Mouse (Mus musculus) CH12.LX (cell line): Measurements from ENCODE around the gene Nyx. TPM values are rescaled to one million over a fixed set of nuclear protein-coding genes. Genes with fewer than 3 reads are reported as not detected.

Experiments used
- DNase-seq: peaks from one replicate; pipeline ENCODE4 v3.0.0-alpha.2; 2013; ENCODE audit errors: extremely low read depth
- H3K27ac ChIP-seq: 2 replicates; pipeline ENCODE4 v1.5.1; 2012; ENCODE audit warnings: low read depth, mild to moderate bottlenecking, control low read depth, moderate library complexity; ENCODE audit not compliant: insufficient read depth
- H3K27me3 ChIP-seq: replicated peaks from 2 replicates; pipeline ENCODE3; 2012; ENCODE audit warnings: inconsistent platforms
- H3K36me3 ChIP-seq, 2 experiments: replicated peaks in 1 of 2; 2 replicates each; pipeline versions ENCODE3 to v1.6.1; 2012; ENCODE audit warnings: inconsistent platforms in 1 of 2, low read length in 1 of 2, mild to moderate bottlenecking in 1 of 2, mixed read lengths in 1 of 2, moderate library complexity in 1 of 2; ENCODE audit not compliant: control insufficient read depth in 1 of 2, insufficient read depth in 1 of 2
- H3K4me1 ChIP-seq, 2 experiments: 2 replicates each; pipeline ENCODE4 v1.6.1; 2012; ENCODE audit warnings: inconsistent platforms in 1 of 2, moderate library complexity in 1 of 2; ENCODE audit not compliant: insufficient read depth in 2 of 2, control insufficient read depth in 1 of 2
- H3K4me2 ChIP-seq: 2 replicates; pipeline ENCODE4 v1.6.1; 2012; ENCODE audit warnings: low read depth, mild to moderate bottlenecking, control low read depth; ENCODE audit not compliant: poor library complexity, insufficient read depth, severe bottlenecking
- H3K4me3 ChIP-seq, 3 experiments: fragments of 150-350 bp in 1 of 3; sonication (generic) in 1 of 3; replicated peaks in 1 of 3; 2 replicates each; pipeline versions ENCODE3 to v1.5.1; 2011 to 2012; ENCODE audit warnings: low read depth in 2 of 3, low read length in 2 of 3, mild to moderate bottlenecking in 2 of 3, moderate library complexity in 2 of 3, control low read depth in 1 of 3, improper control_type of control experiment in 1 of 3, inconsistent platforms in 1 of 3, mixed read lengths in 1 of 3; ENCODE audit not compliant: poor library complexity in 1 of 3
- H3K79me2 ChIP-seq: replicated peaks from 2 replicates; pipeline ENCODE4 v1.6.1; 2012; ENCODE audit warnings: mild to moderate bottlenecking, moderate library complexity; ENCODE audit not compliant: control insufficient read depth, poor library complexity, insufficient read depth, severe bottlenecking; ENCODE audit errors: extremely low read depth
- H3K9ac ChIP-seq: 2 replicates; pipeline ENCODE4 v1.6.1; 2012; ENCODE audit warnings: low read depth, mild to moderate bottlenecking, control low read depth, moderate library complexity; ENCODE audit not compliant: insufficient read depth
- H3K9me3 ChIP-seq: replicated peaks from 2 replicates; pipeline ENCODE3; 2012; ENCODE audit warnings: low read length, inconsistent platforms, mixed read lengths
- CHD1 ChIP-seq: IDR thresholded peaks from 2 replicates; pipeline ENCODE4 v1.6.1; 2012; ENCODE audit warnings: low read depth, low read length, improper control_type of control experiment, inconsistent platforms
- CTCF ChIP-seq, 2 experiments: IDR thresholded peaks in 1 of 2; conservative IDR thresholded peaks in 1 of 2; 2 replicates each; pipeline ENCODE4 v1.5.1; 2011 to 2012; ENCODE audit warnings: low read depth in 2 of 2, low read length in 2 of 2, improper control_type of control experiment in 1 of 2, inconsistent platforms in 1 of 2, mild to moderate bottlenecking in 1 of 2, moderate library complexity in 1 of 2
- E2F4 ChIP-seq: IDR thresholded peaks from 2 replicates; pipeline ENCODE4 v1.6.1; 2011; ENCODE audit warnings: low read depth, low read length, improper control_type of control experiment; ENCODE audit not compliant: insufficient replicate concordance
- ELF1 ChIP-seq: IDR thresholded peaks from 2 replicates; pipeline ENCODE4 v1.6.1; 2014; ENCODE audit warnings: low read depth, mild to moderate bottlenecking, inconsistent platforms, low read length, improper control_type of control experiment
- EP300 ChIP-seq: IDR thresholded peaks from 2 replicates; pipeline ENCODE4 v1.6.1; 2011; ENCODE audit warnings: low read length, improper control_type of control experiment
- GABPA ChIP-seq: IDR thresholded peaks from 2 replicates; pipeline ENCODE4 v1.6.1; 2012; ENCODE audit warnings: low read depth, low read length, improper control_type of control experiment, inconsistent platforms; ENCODE audit not compliant: insufficient replicate concordance
- HCFC1 ChIP-seq: IDR thresholded peaks from 2 replicates; pipeline ENCODE4 v1.6.1; 2012; ENCODE audit warnings: low read depth, mild to moderate bottlenecking, inconsistent platforms, low read length, improper control_type of control experiment
- IRF4 ChIP-seq: IDR thresholded peaks from 2 replicates; pipeline ENCODE4 v1.6.1; 2014; ENCODE audit warnings: low read depth, mild to moderate bottlenecking, inconsistent platforms, low read length, improper control_type of control experiment
- JUND ChIP-seq: conservative IDR thresholded peaks from 2 replicates; pipeline ENCODE4 v1.6.1; 2011; ENCODE audit warnings: low read depth, low read length, improper control_type of control experiment
- KAT2A ChIP-seq: IDR thresholded peaks from 2 replicates; pipeline ENCODE4 v1.6.1; 2012; ENCODE audit warnings: low read length, improper control_type of control experiment, inconsistent platforms; ENCODE audit not compliant: insufficient replicate concordance
- MAFK ChIP-seq: IDR thresholded peaks from 2 replicates; pipeline ENCODE4 v1.6.1; 2011; ENCODE audit warnings: low read length, improper control_type of control experiment; ENCODE audit not compliant: insufficient replicate concordance
- MXI1 ChIP-seq: IDR thresholded peaks from 2 replicates; pipeline ENCODE4 v1.6.1; 2011; ENCODE audit warnings: mild to moderate bottlenecking, low read depth, low read length, improper control_type of control experiment
- POLR2A ChIP-seq: IDR thresholded peaks from 2 replicates; pipeline ENCODE4 v1.6.1; 2011; ENCODE audit warnings: low read depth, mild to moderate bottlenecking, improper control_type of control experiment, low read length
- POLR2AphosphoS2 ChIP-seq: IDR thresholded peaks from 2 replicates; pipeline ENCODE4 v1.6.1; 2011; ENCODE audit warnings: low read depth, low read length, improper control_type of control experiment
- RAD21 ChIP-seq: IDR thresholded peaks from 2 replicates; pipeline ENCODE4 v1.6.1; 2011; ENCODE audit warnings: low read depth, mild to moderate bottlenecking, low read length, improper control_type of control experiment, moderate library complexity
- UBTF ChIP-seq: IDR thresholded peaks from 2 replicates; pipeline ENCODE4 v1.6.1; 2012; ENCODE audit warnings: low read depth, mild to moderate bottlenecking, inconsistent platforms, low read length, improper control_type of control experiment, moderate library complexity
- USF1 ChIP-seq: IDR thresholded peaks from 2 replicates; pipeline ENCODE4 v1.6.1; 2014; ENCODE audit warnings: low read depth, mild to moderate bottlenecking, inconsistent platforms, low read length, improper control_type of control experiment
- USF2 ChIP-seq: conservative IDR thresholded peaks from 2 replicates; pipeline ENCODE4 v1.6.1; 2011; ENCODE audit warnings: low read depth, low read length, improper control_type of control experiment
- ZNF384 ChIP-seq: IDR thresholded peaks from 2 replicates; pipeline ENCODE4 v1.6.1; 2012; ENCODE audit warnings: low read depth, low read length, improper control_type of control experiment, inconsistent platforms
- dilution Hi-C: fragments of 300-500 bp; cut with MboI; formaldehyde crosslinking; loops from 2 replicates; pipeline ENCODE4 v1.14.3; 2020; ENCODE audit warnings: low sequenced_read_pairs; ENCODE audit not compliant: extremely low pct_unique_long_range_greater_than_20kb, extremely low pct_ligation_motif_present
- in situ Hi-C: fragments of 300-500 bp; cut with MboI; formaldehyde crosslinking; loops from 3 replicates; pipeline ENCODE4 v1.14.3; 2019; ENCODE audit warnings: low sequenced_read_pairs, low pct_ligation_motif_present, low pct_unique_long_range_greater_than_20kb, mixed read lengths
- polyA plus RNA-seq: library from polyadenylated mRNA; unstranded; fragments of >175 nt; gene quantifications from 2 replicates; pipeline ENCODE4 v1.2.1, GENCODE M21; 2012; ENCODE audit warnings: low read depth; ENCODE audit not compliant: insufficient read length
- total RNA-seq, 2 experiments: library from RNA; depleted of rRNA; stranded (reverse); fragments of 300-350 nt in 1 of 2; fragments of >200 nt in 1 of 2; gene quantifications; 2 replicates each; pipeline ENCODE4 v1.2.3; 2012 to 2014

The Nyx gene
- total and polyA plus RNA-seq, 3 experiments, result 0.04 TPM; not detected in 2

DNA sequence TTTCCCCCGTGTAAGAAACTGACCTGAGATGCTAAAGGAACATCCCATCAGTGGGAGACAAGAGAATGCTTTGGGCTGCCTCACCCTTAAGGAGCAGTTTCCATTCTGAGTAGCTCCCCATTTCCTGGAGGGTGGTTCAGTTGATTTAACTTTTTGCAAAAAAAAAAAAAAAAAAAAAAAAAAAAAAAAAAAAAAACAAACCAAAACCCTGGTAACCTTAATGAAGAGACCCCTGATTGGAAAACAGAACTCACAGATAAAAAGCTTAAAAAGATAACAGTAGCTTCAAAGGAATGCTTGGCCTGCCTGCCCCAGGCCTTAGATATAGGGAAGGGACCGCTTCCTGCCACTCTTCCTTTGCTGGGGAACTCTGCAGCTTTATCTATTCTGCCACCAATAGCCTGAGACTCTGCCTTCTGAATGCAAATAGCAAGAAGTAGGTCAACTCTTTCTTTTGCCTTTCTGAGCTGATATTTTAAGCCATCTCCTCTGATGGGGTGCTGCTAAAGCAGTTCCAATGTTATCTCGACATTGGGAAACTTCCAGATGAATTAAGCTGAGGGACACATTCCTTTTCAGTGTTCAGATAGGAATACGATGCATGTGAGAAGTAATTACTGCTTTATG lies 53.0 kb downstream of the Nyx start:
- Histone ChIP-seq H3K79me2 (no peaks in the 10 kb centered on the region), H3K4me2 (no peak overlapping the region)

DNA sequence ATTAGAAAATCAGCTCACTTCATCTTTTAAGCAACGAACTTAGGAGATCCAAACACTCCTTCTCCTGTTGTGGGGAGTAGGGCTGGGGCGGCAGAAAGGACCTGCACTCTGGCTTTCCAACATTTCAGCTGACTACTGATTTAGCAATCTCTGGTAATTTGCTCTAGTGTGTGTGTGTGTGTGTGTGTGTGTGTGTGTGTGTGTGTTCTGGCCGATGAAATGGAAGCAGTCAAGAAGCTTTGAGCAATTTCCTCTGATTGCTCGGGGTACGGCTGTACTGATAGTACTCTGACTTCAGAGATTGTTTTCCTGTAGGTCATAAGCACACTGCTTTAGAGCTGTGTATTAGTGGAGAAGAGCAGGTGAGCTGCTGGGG lies 53.5 kb downstream of the Nyx start:
- DNase-seq, result no peak
- dilution Hi-C loops (no loop called here), in situ Hi-C loops (no loop called here)
- H3K4me1 ChIP-seq, result peaks cover 3 to 40% of the 10 kb centered on the region in 2 experiments; a peak in 2 of 4 replicates
- no peak overlapping the region for H3K4me2 ChIP-seq
- no peaks in the 10 kb centered on the region for H3K27me3 ChIP-seq
- no peak overlapping the region for H3K4me3 ChIP-seq
- H3K27ac ChIP-seq, result no peak overlapping the region
- no peaks in the 10 kb centered on the region for H3K36me3 ChIP-seq
- TF ChIP-seq KAT2A (no peak), JUND (no peak), GABPA (no peak), USF2 (no peak), POLR2AphosphoS2 (no peak), ELF1 (no peak), CTCF (conservative IDR thresholded peaks at IDR 0.05 in 1 of 2, IDR thresholded peaks at IDR 0.05 in 1 of 2; ENCODE audit: low read depth in 2 of 2, low read length in 2 of 2) (no peak), EP300 (no peak), HCFC1 (no peak), E2F4 (no peak), POLR2A (no peak), USF1 (no peak), UBTF (no peak), CHD1 (no peak), MXI1 (no peak)
- TF ChIP-seq, all 38 proteins: peak for 0
- no peaks in the 10 kb centered on the region for H3K9me3 ChIP-seq
- H3K9ac ChIP-seq, result no peak overlapping the region
- no peaks in the 10 kb centered on the region for H3K79me2 ChIP-seq

More for the DNA sequence above, 53.0 kb downstream of the Nyx start:
- DNase-seq, result no peak
- Histone ChIP-seq H3K9ac (no peak overlapping the region), H3K27me3 (no peaks in the 10 kb centered on the region), H3K9me3 (no peaks in the 10 kb centered on the region), H3K4me3 (no peak overlapping the region)
- dilution Hi-C loops, result no loop called here
- TF ChIP-seq ZNF384, result peak; percentile 56
- TF ChIP-seq RAD21, result no peak
- TF ChIP-seq MAFK, result no peak
- no peak for TF ChIP-seq IRF4
- TF ChIP-seq, all 38 proteins: peak for 1
- Histone ChIP-seq H3K27ac (no peak overlapping the region), H3K36me3 (no peaks in the 10 kb centered on the region), H3K4me1 (peaks cover 3 to 40% of the 10 kb centered on the region in 2 experiments; a peak in 2 of 4 replicates)
- in situ Hi-C loops, result no loop called here
